Mouse (Mus musculus): ENCODE results near the gene Map3k21. TPM values are rescaled to one million over a fixed set of nuclear protein-coding genes. Genes with fewer than 3 reads are reported as not detected.

Map3k21 gene
- total and polyA plus RNA-seq, 2 experiments from 2014 or later = 0.98 to 2.8 TPM

GRCm38 (mm10) chr8:125993636-125994035 lies 83.4 kb downstream of the Map3k21 start:
- Histone ChIP-seq H3K27me3 (ENCODE audit: insufficient read depth, low read length) (no peaks in the 10 kb centered on the region), H3K4me1 (ENCODE audit: insufficient read depth, low read length) (peaks cover 20% of the 10 kb centered on the region; the same call in 1 of the 2 replicates), H3K36me3 (ENCODE audit: insufficient read depth, low read length) (no peaks in the 10 kb centered on the region), H3K9ac (replicated peaks; ENCODE audit: low read length, poor library complexity, severe bottlenecking) (no peak overlapping the region), H3K4me3 (ENCODE audit: low read depth, low read length) (no peak overlapping the region), H3K27ac (ENCODE audit: low read depth, low read length) (no peak overlapping the region), H3K4me2 (ENCODE audit: low read depth, low read length, poor library complexity, severe bottlenecking) (no peak overlapping the region), H3K9me3 (ENCODE audit: low read length) (no peaks in the 10 kb centered on the region)
- ATAC-seq (ENCODE audit: low FRiP score) (no peak), DNase-seq (ENCODE audit: low spot score) (no peak)
- TF ChIP-seq CTCF (IDR thresholded peaks at IDR 0.05) = no peak
- 84% methylated on average over 9 of the region's 9 CpGs for WGBS

- no peaks in the 10 kb centered on the region for H3K9me3 ChIP-seq (ENCODE audit: low read length)
- H3K4me1 ChIP-seq (ENCODE audit: insufficient read depth, low read length) = peaks cover 20% of the 10 kb centered on the region; the same call in 1 of the 2 replicates
- peak within 1 kb of the TSS; percentile 61 for H3K9ac ChIP-seq (replicated peaks; ENCODE audit: low read length, poor library complexity, severe bottlenecking)
- ATAC-seq (ENCODE audit: low FRiP score) (peak; percentile 77), DNase-seq (ENCODE audit: low spot score) (peak; percentile 63)
- H3K36me3 ChIP-seq (ENCODE audit: insufficient read depth, low read length) = no peaks in the 10 kb centered on the region
- no peaks in the 10 kb centered on the region for H3K27me3 ChIP-seq (ENCODE audit: insufficient read depth, low read length)
- under 1% methylated on average over 67 of the region's 73 CpGs for WGBS
- peak within 1 kb of the TSS; percentile 74 for H3K27ac ChIP-seq (ENCODE audit: low read depth, low read length)
- peak; percentile 39 for TF ChIP-seq CTCF (IDR thresholded peaks at IDR 0.05)
- H3K4me3 ChIP-seq (ENCODE audit: low read depth, low read length) = peak within 1 kb of the TSS; percentile 57
- H3K4me2 ChIP-seq (ENCODE audit: low read depth, low read length, poor library complexity, severe bottlenecking) = peak within 1 kb of the TSS; percentile 86
Measured at GRCm38 (mm10) chr8:125995101-125995986, 85.1 kb downstream of the Map3k21 start, which contains the start of gene Kcnk1. Gene Kcnk1 (plus strand): TSS chr8:125995170.

- DNase-seq (ENCODE audit: low spot score) (no peak), ATAC-seq (ENCODE audit: low FRiP score) (0 out of 2 replicates have a peak, but pooled peaks have one; percentile 15)
- TF ChIP-seq CTCF (IDR thresholded peaks at IDR 0.05) = no peak
- H3K9me3 ChIP-seq (ENCODE audit: low read length) = no peaks in the 10 kb centered on the region
- 19% methylated on average over 14 of the region's 14 CpGs for WGBS
- peak overlapping the region; percentile 57 for H3K4me3 ChIP-seq (ENCODE audit: low read depth, low read length)
- peak overlapping the region; percentile 61 for H3K9ac ChIP-seq (replicated peaks; ENCODE audit: low read length, poor library complexity, severe bottlenecking)
- H3K4me2 ChIP-seq (ENCODE audit: low read depth, low read length, poor library complexity, severe bottlenecking) = peak overlapping the region; percentile 86
- no peak overlapping the region for H3K27ac ChIP-seq (ENCODE audit: low read depth, low read length)
- H3K27me3 ChIP-seq (ENCODE audit: insufficient read depth, low read length) = no peaks in the 10 kb centered on the region
- H3K36me3 ChIP-seq (ENCODE audit: insufficient read depth, low read length) = no peaks in the 10 kb centered on the region
- H3K4me1 ChIP-seq (ENCODE audit: insufficient read depth, low read length) = peaks cover 20% of the 10 kb centered on the region; the same call in 1 of the 2 replicates
Measured at GRCm38 (mm10) chr8:125996031-125996839, 86.0 kb downstream of the Map3k21 start.

GRCm38 (mm10) chr8:125996980-125997379 lies 86.7 kb downstream of the Map3k21 start:
- no peak for ATAC-seq (ENCODE audit: low FRiP score)
- no peak overlapping the region for H3K27ac ChIP-seq (ENCODE audit: low read depth, low read length)
- peaks cover 20% of the 10 kb centered on the region; the same call in 1 of the 2 replicates for H3K4me1 ChIP-seq (ENCODE audit: insufficient read depth, low read length)
- peak overlapping the region; percentile 57 for H3K4me3 ChIP-seq (ENCODE audit: low read depth, low read length)
- no peak for DNase-seq (ENCODE audit: low spot score)
- no peak for TF ChIP-seq CTCF (IDR thresholded peaks at IDR 0.05)
- 36% methylated on average over 6 of the region's 6 CpGs for whole genome bisulfite sequencing
- H3K36me3 ChIP-seq (ENCODE audit: insufficient read depth, low read length) = no peaks in the 10 kb centered on the region
- 0 out of 2 replicates have a peak overlapping the region, but pooled peaks have one; percentile 8 for H3K9ac ChIP-seq (replicated peaks; ENCODE audit: low read length, poor library complexity, severe bottlenecking)
- no peaks in the 10 kb centered on the region for H3K27me3 ChIP-seq (ENCODE audit: insufficient read depth, low read length)
- no peaks in the 10 kb centered on the region for H3K9me3 ChIP-seq (ENCODE audit: low read length)
- peak overlapping the region; percentile 86 for H3K4me2 ChIP-seq (ENCODE audit: low read depth, low read length, poor library complexity, severe bottlenecking)

Other genes with a start within 250 kb of the Map3k21 start
- gene Map10, start 240.6 kb upstream of the Map3k21 start, total RNA-seq (2014; rRNA removed) = 11.0 and 11.6 TPM in 2 replicates
- 5.8 and 6.9 TPM in 2 replicates for gene Map10, start 240.6 kb upstream of the Map3k21 start, polyA plus RNA-seq (2015; fragmentation: Nextera tagmentation; extraction: Ambion mirVana)
- 23.5 and 24.1 TPM in 2 replicates for gene Ntpcr, start 180.5 kb upstream of the Map3k21 start, total RNA-seq (2014; rRNA removed)
- gene Ntpcr, start 180.5 kb upstream of the Map3k21 start, polyA plus RNA-seq (2015; fragmentation: Nextera tagmentation; extraction: Ambion mirVana) = 32.2 and 35.2 TPM in 2 replicates
- gene Pcnx2, start 12.1 kb upstream of the Map3k21 start, total RNA-seq (2014; rRNA removed) = 15.7 and 16.4 TPM in 2 replicates
- gene Pcnx2, start 12.1 kb upstream of the Map3k21 start, polyA plus RNA-seq (2015; fragmentation: Nextera tagmentation; extraction: Ambion mirVana) = 2.6 and 3.2 TPM in 2 replicates
- gene Kcnk1, start 84.7 kb downstream of the Map3k21 start, total RNA-seq (2014; rRNA removed) = 35.7 and 52.1 TPM in 2 replicates
- gene Kcnk1, start 84.7 kb downstream of the Map3k21 start, polyA plus RNA-seq (2015; fragmentation: Nextera tagmentation; extraction: Ambion mirVana) = 24.1 and 25.1 TPM in 2 replicates